Mouse (Mus musculus): ENCODE measurements around the gene Vmn1r77. TPM values are rescaled to one million over a fixed set of nuclear protein-coding genes. Genes with fewer than 3 reads are reported as not detected.
"Not testable (repeated sequence)": the region's sequence is repeated elsewhere in the genome, so short reads cannot be mapped to it uniquely, and the experiment has no call there.

Gene Vmn1r77
- not detected in 2 replicates for polyA plus RNA-seq (2011; ENCODE audit: insufficient read depth, insufficient read length, low read depth, missing spikeins)

DNA sequence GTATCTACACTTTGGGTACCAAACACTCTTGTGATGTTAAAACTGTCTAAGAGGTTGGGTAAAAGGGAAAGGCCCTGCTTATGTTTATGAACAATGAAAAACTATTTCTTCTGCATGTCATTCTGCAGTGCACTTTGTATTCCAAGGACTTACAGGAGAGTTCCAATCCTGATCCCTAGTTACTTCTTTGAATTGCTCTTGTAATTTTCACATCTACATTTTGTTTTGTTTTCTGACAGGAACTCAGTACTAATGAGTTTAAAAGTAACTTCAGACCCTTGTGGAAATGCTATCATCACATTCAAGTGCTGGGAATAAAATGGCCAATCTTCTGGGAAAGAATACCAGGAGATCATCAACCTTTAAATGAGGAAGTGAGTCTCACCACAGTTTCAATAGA is at the start of gene Vmn1r77:
Gene Vmn1r77, plus strand, starts transcription at position 301 of the 400 bp plus-strand sequence.
- H3K4me1 ChIP-seq (ENCODE audit: control insufficient read depth, insufficient read depth, low read length); H3K36me3 ChIP-seq (ENCODE audit: control insufficient read depth, insufficient read depth, low read length, poor library complexity, severe bottlenecking); H3K9me3 ChIP-seq (replicated peaks; ENCODE audit: control insufficient read depth, insufficient read depth, low read length, poor library complexity, severe bottlenecking); H3K9ac ChIP-seq (ENCODE audit: low read depth, poor library complexity, severe bottlenecking); H3K4me3 ChIP-seq (ENCODE audit: low read depth, low read length); H3K27ac ChIP-seq (ENCODE audit: insufficient read depth, low read length); H3K27me3 ChIP-seq (ENCODE audit: control insufficient read depth, insufficient read depth, low read length, poor library complexity, severe bottlenecking): not testable (repeated sequence)

DNA sequence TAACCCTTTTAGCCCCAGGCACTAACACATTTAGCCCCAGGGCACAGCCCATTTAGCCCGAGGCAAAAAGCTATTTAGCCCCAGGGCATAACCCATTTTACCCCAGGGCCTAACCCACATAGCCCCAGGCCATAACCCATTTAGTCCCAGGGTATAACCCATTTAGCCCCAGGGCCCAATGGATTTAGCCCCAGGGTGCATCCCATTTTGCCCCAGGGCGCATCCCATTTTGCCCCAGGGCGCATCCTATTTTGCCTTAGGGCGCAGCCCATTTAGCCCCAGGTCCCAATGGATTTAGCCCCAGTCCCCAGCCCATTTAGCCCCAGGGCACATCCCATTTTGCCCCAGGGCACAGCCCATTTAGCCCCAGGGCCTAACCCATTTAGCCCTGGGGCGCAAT is 25.1 kb upstream of the Vmn1r77 start:
- not testable (repeated sequence) for H3K4me1 ChIP-seq (ENCODE audit: control insufficient read depth, insufficient read depth, low read length); H3K27me3 ChIP-seq (ENCODE audit: control insufficient read depth, insufficient read depth, low read length, poor library complexity, severe bottlenecking); H3K27ac ChIP-seq (ENCODE audit: insufficient read depth, low read length); H3K4me3 ChIP-seq (ENCODE audit: low read depth, low read length); H3K36me3 ChIP-seq (ENCODE audit: control insufficient read depth, insufficient read depth, low read length, poor library complexity, severe bottlenecking); H3K9ac ChIP-seq (ENCODE audit: low read depth, poor library complexity, severe bottlenecking)
- H3K9me3 ChIP-seq (replicated peaks; ENCODE audit: control insufficient read depth, insufficient read depth, low read length, poor library complexity, severe bottlenecking), result peaks cover 49% of the 10 kb centered on the region

DNA sequence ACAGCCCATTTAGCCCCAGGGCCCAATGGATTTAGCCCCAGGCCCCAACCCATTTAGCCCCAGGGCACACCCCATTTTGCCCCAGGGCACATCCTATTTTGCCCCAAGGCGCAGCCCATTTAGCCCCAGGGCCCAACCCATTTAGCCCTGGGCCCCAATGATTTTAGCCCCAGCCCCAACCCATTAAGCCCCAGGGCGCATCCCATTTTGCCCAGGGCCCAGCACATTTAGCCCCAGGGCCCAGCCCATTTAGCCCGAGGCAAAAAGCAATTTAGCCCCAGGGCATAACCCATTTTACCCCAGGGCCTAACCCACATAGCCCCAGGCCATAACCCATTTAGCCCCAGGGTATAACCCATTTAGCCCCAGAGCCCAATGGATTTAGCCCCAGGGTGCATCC is 24.2 kb upstream of the Vmn1r77 start:
- not testable (repeated sequence) for H3K4me3 ChIP-seq (ENCODE audit: low read depth, low read length); H3K4me1 ChIP-seq (ENCODE audit: control insufficient read depth, insufficient read depth, low read length); H3K27ac ChIP-seq (ENCODE audit: insufficient read depth, low read length); H3K36me3 ChIP-seq (ENCODE audit: control insufficient read depth, insufficient read depth, low read length, poor library complexity, severe bottlenecking); H3K9ac ChIP-seq (ENCODE audit: low read depth, poor library complexity, severe bottlenecking); H3K27me3 ChIP-seq (ENCODE audit: control insufficient read depth, insufficient read depth, low read length, poor library complexity, severe bottlenecking)
- H3K9me3 ChIP-seq (replicated peaks; ENCODE audit: control insufficient read depth, insufficient read depth, low read length, poor library complexity, severe bottlenecking), result peaks cover 57% of the 10 kb centered on the region

DNA sequence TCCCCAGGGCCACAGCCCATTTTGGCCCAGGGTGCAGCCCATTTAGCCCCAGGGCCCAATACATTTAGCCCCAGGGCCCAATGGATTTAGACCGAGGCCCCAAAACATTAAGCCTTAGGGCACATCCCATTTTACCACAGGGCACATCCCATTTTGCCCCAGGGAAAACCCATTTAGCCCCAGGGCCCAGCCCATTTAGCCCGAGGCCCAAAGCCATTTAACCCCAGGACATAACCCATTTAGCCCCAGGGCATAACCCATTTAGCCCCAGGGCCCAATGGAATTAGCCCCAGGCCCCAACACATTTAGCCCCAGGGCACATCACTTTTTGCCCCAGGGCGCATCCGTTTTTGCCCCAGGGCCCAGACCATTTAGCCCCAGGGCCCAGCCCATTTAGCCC is 23.4 kb upstream of the Vmn1r77 start:
- no peak for TF ChIP-seq EP300 (IDR thresholded peaks at IDR 0.05; ENCODE audit: insufficient read depth, low read depth, low read length)
- no peak for TF ChIP-seq CTCF (IDR thresholded peaks at IDR 0.05; ENCODE audit: low read depth, low read length)
- TF ChIP-seq POLR2A (IDR thresholded peaks at IDR 0.05; ENCODE audit: insufficient read depth, low read length), result no peak
- Histone ChIP-seq H3K27me3 (ENCODE audit: control insufficient read depth, insufficient read depth, low read length, poor library complexity, severe bottlenecking) (no peaks in the 10 kb centered on the region), H3K27ac (ENCODE audit: insufficient read depth, low read length) (no peak overlapping the region), H3K4me3 (ENCODE audit: low read depth, low read length) (no peak overlapping the region), H3K9ac (ENCODE audit: low read depth, poor library complexity, severe bottlenecking) (no peak overlapping the region), H3K9me3 (replicated peaks; ENCODE audit: control insufficient read depth, insufficient read depth, low read length, poor library complexity, severe bottlenecking) (peaks cover 62% of the 10 kb centered on the region), H3K36me3 (ENCODE audit: control insufficient read depth, insufficient read depth, low read length, poor library complexity, severe bottlenecking) (no peaks in the 10 kb centered on the region), H3K4me1 (ENCODE audit: control insufficient read depth, insufficient read depth, low read length) (no peaks in the 10 kb centered on the region)

DNA sequence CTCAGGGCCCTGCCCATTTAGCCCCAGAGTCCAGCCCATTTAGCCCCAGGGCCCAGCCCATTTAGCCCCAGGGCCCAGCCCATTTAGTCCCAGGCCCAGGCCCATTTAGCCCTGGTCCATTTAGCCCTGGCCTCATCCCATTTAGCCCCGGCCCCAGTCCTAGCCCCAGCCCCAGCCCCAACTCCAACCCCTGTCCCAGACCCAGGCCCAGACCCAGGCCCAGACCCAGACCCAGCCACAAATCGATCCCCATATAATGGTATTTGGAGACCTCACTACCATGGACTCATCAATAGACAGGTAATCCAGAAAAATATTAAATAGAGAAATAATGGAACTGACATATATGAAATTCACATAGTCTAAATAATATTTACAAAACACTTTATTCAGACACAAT is 18.7 kb upstream of the Vmn1r77 start:
- not testable (repeated sequence) for H3K27me3 ChIP-seq (ENCODE audit: control insufficient read depth, insufficient read depth, low read length, poor library complexity, severe bottlenecking); H3K36me3 ChIP-seq (ENCODE audit: control insufficient read depth, insufficient read depth, low read length, poor library complexity, severe bottlenecking); H3K27ac ChIP-seq (ENCODE audit: insufficient read depth, low read length); H3K4me1 ChIP-seq (ENCODE audit: control insufficient read depth, insufficient read depth, low read length); H3K4me3 ChIP-seq (ENCODE audit: low read depth, low read length); H3K9ac ChIP-seq (ENCODE audit: low read depth, poor library complexity, severe bottlenecking)
- peaks cover 45% of the 10 kb centered on the region for H3K9me3 ChIP-seq (replicated peaks; ENCODE audit: control insufficient read depth, insufficient read depth, low read length, poor library complexity, severe bottlenecking)

DNA sequence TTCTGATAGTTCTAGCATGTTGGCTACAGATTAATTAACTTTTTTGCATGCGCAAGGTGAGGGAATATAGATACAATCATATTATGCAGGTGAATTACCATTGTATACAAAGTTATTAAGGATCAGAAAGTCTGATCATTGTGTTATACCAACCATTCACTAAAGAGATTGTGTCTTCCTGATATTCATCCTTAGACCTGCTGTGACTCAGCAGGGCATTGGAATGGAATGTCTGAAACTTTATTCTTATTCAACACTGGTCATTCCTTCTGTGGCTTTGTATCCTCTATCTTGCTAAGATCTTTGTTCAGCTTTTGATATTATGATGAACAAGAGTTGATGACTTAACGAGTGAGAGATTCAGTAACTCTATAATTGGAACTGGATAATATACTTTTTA is 4.1 kb downstream of the Vmn1r77 start:
- no peaks in the 10 kb centered on the region for H3K4me1 ChIP-seq (ENCODE audit: control insufficient read depth, insufficient read depth, low read length)
- no peaks in the 10 kb centered on the region for H3K9me3 ChIP-seq (replicated peaks; ENCODE audit: control insufficient read depth, insufficient read depth, low read length, poor library complexity, severe bottlenecking)
- no peaks in the 10 kb centered on the region for H3K27me3 ChIP-seq (ENCODE audit: control insufficient read depth, insufficient read depth, low read length, poor library complexity, severe bottlenecking)
- H3K4me3 ChIP-seq (ENCODE audit: low read depth, low read length), result no peak overlapping the region
- no peaks in the 10 kb centered on the region for H3K36me3 ChIP-seq (ENCODE audit: control insufficient read depth, insufficient read depth, low read length, poor library complexity, severe bottlenecking)
- H3K27ac ChIP-seq (ENCODE audit: insufficient read depth, low read length), result no peak overlapping the region
- H3K9ac ChIP-seq (ENCODE audit: low read depth, poor library complexity, severe bottlenecking), result no peak overlapping the region
- TF ChIP-seq EP300 (IDR thresholded peaks at IDR 0.05; ENCODE audit: insufficient read depth, low read depth, low read length), result no peak

Other genes with a start within 250 kb of the Vmn1r77 start
- gene Vmn1r74, start 202.8 kb upstream of the Vmn1r77 start, polyA plus RNA-seq (2011; ENCODE audit: insufficient read depth, insufficient read length, low read depth, missing spikeins), result not detected in 2 replicates
- gene Vmn1r75, start 162.1 kb upstream of the Vmn1r77 start, polyA plus RNA-seq (2011; ENCODE audit: insufficient read depth, insufficient read length, low read depth, missing spikeins), result not detected in 2 replicates
- gene Vmn1r76, start 98.5 kb upstream of the Vmn1r77 start, polyA plus RNA-seq (2011; ENCODE audit: insufficient read depth, insufficient read length, low read depth, missing spikeins), result not detected in 2 replicates
- gene Vmn1r78, start 113.5 kb downstream of the Vmn1r77 start, polyA plus RNA-seq (2011; ENCODE audit: insufficient read depth, insufficient read length, low read depth, missing spikeins), result not detected in 2 replicates
- gene Vmn1r79, start 134.5 kb downstream of the Vmn1r77 start, polyA plus RNA-seq (2011; ENCODE audit: insufficient read depth, insufficient read length, low read depth, missing spikeins), result 0.12 TPM in 1 of 2 replicates, not detected in the other
- gene Vmn1r80, start 152.5 kb downstream of the Vmn1r77 start, polyA plus RNA-seq (2011; ENCODE audit: insufficient read depth, insufficient read length, low read depth, missing spikeins), result not detected in 2 replicates
- gene Vmn1r81, start 231.5 kb downstream of the Vmn1r77 start, polyA plus RNA-seq (2011; ENCODE audit: insufficient read depth, insufficient read length, low read depth, missing spikeins), result 0.05 and 0.12 TPM in 2 replicates